Mouse (Mus musculus) embryonic stem cell, embryonic (primary cell): ENCODE data around the gene Shank2.

ENCODE experiments used
- CTCF ChIA-PET, 4 experiments: fragments of 300-600 bp in 2 of 4; fragments of 350-600 bp in 2 of 4; sonication (Branson Sonifier 250); formaldehyde crosslinking; loops; one replicate each; lab custom pipeline; 2022; ENCODE audit warnings: inconsistent platforms in 2 of 4; lab: Charles Lee
- POLR2A ChIA-PET, 4 experiments: fragments of 300-600 bp in 2 of 4; fragments of 350-600 bp in 2 of 4; sonication (Branson Sonifier 250); formaldehyde crosslinking; loops; one replicate each; lab custom pipeline; 2022; ENCODE audit warnings: antibody characterized with exemption in 4 of 4, inconsistent platforms in 1 of 4; lab: Charles Lee

Gene Shank2

DNA sequence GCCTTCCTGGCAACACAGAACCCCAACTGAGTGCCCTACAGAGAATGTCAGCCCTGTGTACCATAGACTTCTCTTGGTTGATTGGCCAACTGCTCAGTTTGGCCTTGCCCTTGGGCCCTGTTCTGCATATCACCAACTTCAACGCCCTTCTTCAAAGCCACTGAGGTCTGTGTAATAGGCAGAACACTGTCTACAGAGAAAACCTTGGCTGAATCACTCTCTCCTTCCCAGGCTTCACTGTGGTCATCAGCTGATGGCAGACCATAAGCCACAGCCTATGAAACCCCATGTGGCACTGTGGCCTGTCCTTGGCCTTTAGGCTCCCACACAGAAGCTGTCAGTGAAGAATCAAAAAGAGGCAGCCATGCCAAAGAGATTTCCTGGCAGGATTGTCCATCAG, 457.2 kb downstream of the Shank2 start:
- ChIA-PET POLR2A (interaction anchor here in 2 of 4 experiments (0.7 to 2.6 kb wide), 5 partner anchors 11 to 103 kb away, joined by 3 to 8 read pairs (median 3); partner anchors contain the start of gene Cttn (in 1 of the 2)), CTCF (interaction anchor here in 1 of 4 experiments (0.6 kb wide), 1 partner anchor 37 kb away, joined by 3 read pairs; no protein-coding TSS in a partner anchor)

DNA sequence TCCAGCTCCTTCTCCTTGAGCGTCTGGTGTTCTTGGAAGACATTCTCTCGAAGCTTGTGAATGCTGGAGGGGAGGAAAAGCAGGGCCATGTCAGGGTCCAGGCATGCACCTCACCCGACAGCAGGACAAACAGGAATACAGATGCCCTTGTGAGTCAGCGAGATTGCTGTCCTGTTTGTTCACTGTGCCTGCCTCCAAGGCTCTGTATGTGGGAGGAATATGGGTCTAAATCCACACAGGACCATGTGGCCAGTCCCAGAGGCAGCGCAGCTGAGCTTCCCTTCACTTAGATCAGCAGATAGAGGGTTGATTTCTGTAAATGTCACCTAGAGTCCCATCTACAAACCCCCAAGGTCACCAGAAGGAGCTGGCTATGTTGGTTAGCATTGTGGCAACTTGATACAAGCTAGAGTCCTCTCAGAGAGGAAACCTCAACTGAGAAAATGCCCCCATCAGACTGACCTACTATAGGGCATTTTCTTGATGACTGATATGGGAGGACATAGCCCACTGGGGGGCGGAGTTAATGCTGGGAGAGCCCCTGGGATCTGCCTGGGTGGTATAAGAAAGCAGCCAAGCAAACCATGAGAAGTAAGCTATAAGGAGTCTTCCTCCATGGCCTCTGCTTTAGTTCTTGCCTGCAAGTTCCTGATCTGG, 459.6 kb downstream of the Shank2 start:
- ChIA-PET CTCF (no interaction called here), POLR2A (interaction anchor here in 2 of 4 experiments (0.6 to 2.4 kb wide), 11 partner anchors 8 to 581 kb away, joined by 3 to 8 read pairs (median 4); partner anchors contain the start of gene Cttn (in 2 of the 2))

DNA sequence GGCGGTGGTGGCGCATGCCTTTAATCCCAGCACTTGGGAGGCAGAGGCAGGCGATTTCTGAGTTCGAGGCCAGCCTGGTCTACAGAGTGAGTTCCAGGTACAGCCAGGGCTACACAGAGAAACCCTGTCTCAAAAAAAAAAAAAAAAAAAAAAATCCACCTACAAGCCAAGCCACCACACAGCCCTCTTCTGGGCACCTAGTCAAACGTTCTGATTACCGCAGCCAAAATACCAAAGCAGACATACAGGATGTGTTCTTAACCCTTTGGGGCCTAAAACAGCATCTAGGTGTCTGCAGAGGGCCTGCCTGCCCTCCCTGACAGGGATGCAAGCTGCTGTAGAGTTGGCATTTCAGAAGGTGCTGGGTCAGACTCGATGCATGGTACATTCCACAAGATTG, 460.8 kb downstream of the Shank2 start:
- ChIA-PET CTCF (no interaction called here), POLR2A (interaction anchor here in 3 of 4 experiments (0.6 to 2.0 kb wide), 5 partner anchors 8 to 404 kb away, joined by 3 to 8 read pairs (median 4); partner anchors contain the start of gene Cttn (in 1 of the 3))

- CTCF ChIA-PET: no interaction called here
- POLR2A ChIA-PET: interaction anchor here in 2 of 4 experiments (0.6 to 1.2 kb wide), 7 partner anchors 9 to 869 kb away, joined by 3 to 8 read pairs (median 3); partner anchors contain the start of genes Cars (in 1 of the 2) and Fadd (in 1 of the 2)
These were observed 467.0 kb downstream of the Shank2 start for GRCm38 (mm10) chr7:144468741-144469140.

- POLR2A ChIA-PET: interaction anchor here in 2 of 4 experiments (0.8 to 2.0 kb wide), 11 partner anchors 7 to 869 kb away, joined by 3 to 8 read pairs (median 3); partner anchors contain the start of genes Cars (in 1 of the 2) and Fadd (in 1 of the 2)
- CTCF ChIA-PET: no interaction called here
These were observed 467.5 kb downstream of the Shank2 start for GRCm38 (mm10) chr7:144469181-144469641.

- POLR2A ChIA-PET: interaction anchor here in 2 of 4 experiments (0.8 to 2.0 kb wide), 19 partner anchors 8 to 921 kb away, joined by 3 to 9 read pairs (median 3); partner anchors contain the start of genes Fadd (in 1 of the 2) and Nap1l4 (in 1 of the 2)
- CTCF ChIA-PET: interaction anchor here in 1 of 4 experiments (0.5 kb wide), 1 partner anchor 392 kb away, joined by 3 read pairs; no protein-coding TSS in a partner anchor
These were observed 468.3 kb downstream of the Shank2 start for GRCm38 (mm10) chr7:144469908-144470544.

- ChIA-PET CTCF (interaction anchor here in 1 of 4 experiments (0.5 kb wide), 1 partner anchor 393 kb away, joined by 3 read pairs; no protein-coding TSS in a partner anchor), POLR2A (interaction anchor here in 2 of 4 experiments (0.7 to 2.0 kb wide), 17 partner anchors 8 to 922 kb away, joined by 3 to 9 read pairs (median 4); partner anchors contain the start of genes Fadd (in 1 of the 2), Nap1l4 (in 1 of the 2) and Tpcn2 (in 1 of the 2))
These were observed 468.9 kb downstream of the Shank2 start, which contains the start of gene Cttn for GRCm38 (mm10) chr7:144470545-144471059. TSS of gene Cttn (minus strand) at chr7:144471009.

GRCm38 (mm10) chr7:144471103-144471502, 469.4 kb downstream of the Shank2 start:
- ChIA-PET CTCF (interaction anchor here in 1 of 4 experiments (0.6 kb wide), 1 partner anchor 97 kb away, joined by 3 read pairs; no protein-coding TSS in a partner anchor), POLR2A (interaction anchor here in 2 of 4 experiments (0.7 to 2.0 kb wide), 16 partner anchors 9 to 922 kb away, joined by 3 to 9 read pairs (median 4); partner anchors contain the start of genes Fadd (in 1 of the 2), Nap1l4 (in 1 of the 2) and Tpcn2 (in 1 of the 2))

DNA sequence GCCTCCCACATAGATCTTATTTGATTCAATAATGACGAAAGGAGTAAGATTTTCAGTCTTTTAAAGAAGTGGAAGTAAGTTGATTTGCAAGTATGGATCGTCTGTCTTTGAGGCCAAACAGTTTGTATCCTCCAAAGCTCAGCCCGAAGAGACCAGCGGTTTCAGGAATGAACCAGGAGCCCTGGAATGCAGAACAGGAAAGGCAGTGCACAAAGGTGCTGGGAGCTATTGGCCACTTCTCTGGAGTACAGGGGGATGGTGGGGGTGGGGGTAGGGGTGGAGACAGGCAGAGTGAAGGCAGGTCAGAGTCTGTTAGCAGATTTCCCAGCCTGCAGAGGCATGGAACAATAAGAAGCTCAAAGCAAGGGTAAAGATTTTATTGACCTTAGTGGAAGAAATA, 471.8 kb downstream of the Shank2 start:
- POLR2A ChIA-PET: interaction anchor here in 2 of 4 experiments (0.6 to 2.2 kb wide), 19 partner anchors 8 to 394 kb away, joined by 3 to 13 read pairs (median 3); partner anchors contain the start of gene Fadd (in 1 of the 2)
- CTCF ChIA-PET: interaction anchor here in 2 of 4 experiments (0.5 to 1.4 kb wide), 10 partner anchors 8 to 995 kb away, joined by 3 to 7 read pairs (median 4); partner anchors contain the start of gene Fadd (in 1 of the 2)
